ENCODE assay signal across 20 mouse cellular contexts in the genomic region with DNA sequence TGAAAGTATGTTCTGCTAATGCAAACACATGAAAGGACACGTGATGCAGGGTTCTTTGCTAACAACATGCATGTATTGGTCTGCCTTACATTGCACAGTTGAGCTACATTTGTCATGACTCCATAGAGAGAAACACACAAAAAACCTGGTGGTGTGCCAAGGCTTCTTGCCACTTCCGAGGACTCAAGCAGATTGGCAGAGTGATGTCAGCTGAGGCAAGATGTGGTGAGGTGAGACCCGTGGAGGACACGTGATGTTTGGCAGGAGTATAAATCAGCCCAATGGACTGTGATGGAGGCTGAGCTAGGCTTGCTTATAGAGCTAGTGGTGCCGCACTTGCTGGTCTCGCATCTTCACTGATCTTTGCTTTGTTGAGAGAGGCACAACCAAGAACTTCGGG. TPM values are rescaled to one million over a fixed set of nuclear protein-coding genes. Genes with fewer than 3 reads are reported as not detected.
DNase-seq lines count a peak whose midpoint lies in the region; ATAC-seq and TF ChIP-seq lines count a peak whose summit lies in the region.
"Had no signal": no experiment of that assay in that cellular context is flagged by ENCODE, and none has a peak within 500 bp of the region (broad histone marks: within the 10 kb centered on the region; RNA-seq: fewer than 3 reads in every experiment).

No protein-coding gene starts in this region.

- peak; percentile 87 for DNase-seq in heart, adult 11 months
- DNase-seq in heart, postnatal 25 days (ENCODE audit: low spot score), result no peak
- DNase-seq in heart, postnatal 0 days (ENCODE audit: low spot score), result no peak
- DNase-seq in heart, postnatal 10 days, result no peak
- no peak for DNase-seq in lung, postnatal 0 days (ENCODE audit: low spot score)
- DNase-seq in thymus, postnatal 36 days, result no peak
- DNase-seq: adrenal gland, postnatal 10 days; cerebellum, adult 11 months; cerebellum, adult 9-11 months; gastrocnemius, postnatal 10 days; kidney, adult 18-20 months; lung, adult 18-20 months had no signal

- no peak for ATAC-seq in heart, postnatal 0 days (ENCODE audit: insufficient read depth, low read depth)
- ATAC-seq in lung, embryonic 16.5 days (ENCODE audit: low read depth), result no peak
- no peak for ATAC-seq in lung, postnatal 0 days
- ATAC-seq: midbrain, embryonic 13.5 days had no signal

- TF ChIP-seq EP300 in heart, postnatal 0 days (IDR thresholded peaks at IDR 0.05; ENCODE audit: low read depth), result no peak
- TF ChIP-seq EP300 in lung, postnatal 0 days (IDR thresholded peaks at IDR 0.05), result no peak

- no peaks in the 10 kb centered on the region for H3K9me3 ChIP-seq in heart, postnatal 0 days (replicated peaks; ENCODE audit: control insufficient read depth, low read length)
- no peaks in the 10 kb centered on the region for H3K9me3 ChIP-seq in lung, embryonic 16.5 days (ENCODE audit: control insufficient read depth, low read length)
- no peaks in the 10 kb centered on the region for H3K9me3 ChIP-seq in lung, postnatal 0 days (ENCODE audit: low read length)
- H3K9me3 ChIP-seq: kidney, embryonic 15.5 days; limb, embryonic 13.5 days; midbrain, embryonic 13.5 days; neural tube, embryonic 13.5 days had no signal

- no peak for TF ChIP-seq CTCF in heart, postnatal 0 days (IDR thresholded peaks at IDR 0.05; ENCODE audit: low read depth)
- no peak for TF ChIP-seq CTCF in lung, postnatal 0 days (IDR thresholded peaks at IDR 0.05)

- WGBS in heart, postnatal 0 days, result 65% methylated on average over 7 of the region's 7 CpGs
- 78% methylated on average over 7 of the region's 7 CpGs for WGBS in lung, embryonic 16.5 days
- WGBS in lung, postnatal 0 days, result 78% methylated on average over 7 of the region's 7 CpGs

- peak overlapping the region; percentile 63; the same call in 1 of the 2 replicates for H3K27ac ChIP-seq in heart, postnatal 0 days (ENCODE audit: low read depth)
- H3K27ac ChIP-seq in lung, embryonic 16.5 days (ENCODE audit: low read length), result peak overlapping the region; percentile 86
- H3K27ac ChIP-seq in lung, postnatal 0 days (ENCODE audit: low read length), result no peak overlapping the region
- H3K27ac ChIP-seq: kidney, embryonic 15.5 days; limb, embryonic 13.5 days; macrophage; midbrain, embryonic 13.5 days; neural tube, embryonic 13.5 days had no signal

- no peaks in the 10 kb centered on the region for H3K27me3 ChIP-seq in heart, postnatal 0 days (ENCODE audit: control insufficient read depth, insufficient read depth, low read length)
- H3K27me3 ChIP-seq in lung, embryonic 16.5 days (ENCODE audit: control insufficient read depth, insufficient read depth, low read depth, low read length), result no peaks in the 10 kb centered on the region
- no peaks in the 10 kb centered on the region for H3K27me3 ChIP-seq in lung, postnatal 0 days (replicated peaks; ENCODE audit: insufficient read depth, low read length)
- H3K27me3 ChIP-seq: kidney, embryonic 15.5 days; midbrain, embryonic 13.5 days; neural tube, embryonic 13.5 days had no signal

- H3K4me3 ChIP-seq in heart, postnatal 0 days (ENCODE audit: low read depth, low read length), result no peak overlapping the region
- no peak overlapping the region for H3K4me3 ChIP-seq in lung, embryonic 16.5 days (ENCODE audit: low read length)
- no peak overlapping the region for H3K4me3 ChIP-seq in lung, postnatal 0 days (ENCODE audit: low read depth, low read length)
- H3K4me3 ChIP-seq: erythroblast, embryonic 14.5 days; kidney, embryonic 15.5 days; limb, embryonic 13.5 days; midbrain, embryonic 13.5 days; neural tube, embryonic 13.5 days had no signal

- H3K36me3 ChIP-seq in heart, postnatal 0 days (replicated peaks; ENCODE audit: control insufficient read depth, insufficient read depth, low read length), result no peaks in the 10 kb centered on the region
- no peaks in the 10 kb centered on the region for H3K36me3 ChIP-seq in lung, embryonic 16.5 days (ENCODE audit: control insufficient read depth, insufficient read depth, low read length)
- H3K36me3 ChIP-seq in lung, postnatal 0 days (ENCODE audit: insufficient read depth, low read length), result no peaks in the 10 kb centered on the region
- H3K36me3 ChIP-seq: kidney, embryonic 15.5 days; limb, embryonic 13.5 days; midbrain, embryonic 13.5 days; neural tube, embryonic 13.5 days had no signal

- intact Hi-C loops in heart, postnatal 25 days (cut with DNase I), result no loop called here
- intact Hi-C loops in heart, postnatal 10 days (cut with DNase I), result no loop called here

- H3K4me1 ChIP-seq in heart, postnatal 0 days (ENCODE audit: control insufficient read depth, insufficient read depth), result peaks cover 24% of the 10 kb centered on the region
- peaks cover 13% of the 10 kb centered on the region for H3K4me1 ChIP-seq in lung, embryonic 16.5 days (replicated peaks; ENCODE audit: control insufficient read depth, insufficient read depth, low read length)
- H3K4me1 ChIP-seq in lung, postnatal 0 days (ENCODE audit: insufficient read depth, low read depth, low read length), result peaks cover 9% of the 10 kb centered on the region; the same call in 1 of the 2 replicates
- H3K4me1 ChIP-seq: kidney, embryonic 15.5 days; limb, embryonic 13.5 days; midbrain, embryonic 13.5 days; neural tube, embryonic 13.5 days had no signal

- H3K4me2 ChIP-seq in heart, postnatal 0 days (ENCODE audit: low read depth, low read length), result no peak overlapping the region
- H3K4me2 ChIP-seq in lung, embryonic 16.5 days (ENCODE audit: low read depth, low read length), result no peak overlapping the region
- H3K4me2 ChIP-seq in lung, postnatal 0 days (replicated peaks; ENCODE audit: low read depth, low read length), result no peak overlapping the region
- H3K4me2 ChIP-seq: kidney, embryonic 15.5 days; limb, embryonic 13.5 days; liver, embryonic 11.5 days; midbrain, embryonic 13.5 days; neural tube, embryonic 13.5 days had no signal

- H3K9ac ChIP-seq in heart, postnatal 0 days (replicated peaks; ENCODE audit: low read depth, low read length), result no peak overlapping the region
- no peak overlapping the region for H3K9ac ChIP-seq in lung, embryonic 16.5 days (ENCODE audit: low read length)
- H3K9ac ChIP-seq in lung, postnatal 0 days (replicated peaks; ENCODE audit: low read depth), result no peak overlapping the region
- H3K9ac ChIP-seq: kidney, embryonic 15.5 days; limb, embryonic 13.5 days; midbrain, embryonic 13.5 days; neural tube, embryonic 13.5 days had no signal

RNA-seq across cellular contexts. Expression of a gene that starts 32.5 kb away (rescaled TPM):
- 1 to 10 TPM; 1.5 to 1.6 TPM for total RNA-seq in heart, postnatal 25 days (2021)
- total RNA-seq in heart, postnatal 0 days (2014; rRNA removed; ENCODE audit: low replicate concordance), result 0.85 and 1.7 TPM in 2 replicates
- polyA plus RNA-seq in heart, postnatal 0 days (2015; fragmentation: Nextera tagmentation; extraction: Ambion mirVana), result 0.86 and 1.0 TPM in 2 replicates
- 1 to 10 TPM; 1.4 to 1.9 TPM for total RNA-seq in heart, postnatal 10 days (2021)
- polyA plus RNA-seq in lung, embryonic 16.5 days (2015; fragmentation: Nextera tagmentation; extraction: Ambion mirVana), result 4.3 and 4.7 TPM in 2 replicates
- polyA plus RNA-seq in lung, postnatal 0 days (2015; fragmentation: Nextera tagmentation; extraction: Ambion mirVana), result 5.4 and 6.5 TPM in 2 replicates
